27 mouse cellular contexts compared by ENCODE assay signal in the genomic region with DNA sequence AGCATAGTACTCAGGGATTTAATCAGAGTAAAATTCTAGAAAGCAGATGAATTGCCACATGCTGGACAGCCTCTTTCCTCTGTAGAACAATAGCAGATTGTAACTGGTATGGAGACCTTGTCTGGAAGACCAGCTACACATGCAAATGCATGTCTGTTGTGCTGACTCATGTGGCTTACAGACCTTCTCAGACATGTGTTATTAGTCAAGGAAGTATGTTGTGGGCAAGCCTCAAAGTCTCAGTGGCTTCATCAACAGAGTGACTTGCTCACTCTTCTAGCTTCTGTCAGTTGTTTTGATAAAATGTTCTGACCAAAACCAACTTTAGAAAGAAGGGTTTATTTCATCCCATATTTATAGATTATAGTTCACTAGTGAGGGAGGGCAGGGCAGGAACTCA. TPM values are rescaled to one million over a fixed set of nuclear protein-coding genes. Genes with fewer than 3 reads are reported as not detected.
"Had no signal": no experiment of that assay in that cellular context is flagged by ENCODE, and none has a peak within 500 bp of the region (broad histone marks: within the 10 kb centered on the region; RNA-seq: fewer than 3 reads in every experiment).

No protein-coding gene starts in this region.

- H3K9me3 ChIP-seq: heart, embryonic 13.5 days; heart, embryonic 15.5 days; hindbrain, embryonic 10.5 days; hindbrain, embryonic 12.5 days; intestine, embryonic 15.5 days; limb, embryonic 10.5 days; limb, embryonic 12.5 days; liver, embryonic 13.5 days; liver, embryonic 15.5 days had no signal

- H3K4me2 ChIP-seq: heart, embryonic 11.5 days; heart, embryonic 13.5 days; heart, embryonic 15.5 days; hindbrain, embryonic 12.5 days; hindbrain, embryonic 14.5 days; intestine, embryonic 15.5 days; limb, embryonic 12.5 days; liver, embryonic 11.5 days; liver, embryonic 13.5 days; liver, embryonic 15.5 days had no signal

- H3K4me3 ChIP-seq: gastrocnemius, adult 2 months; heart, adult 2 months; heart, embryonic 13.5 days; heart, embryonic 15.5 days; hindbrain, embryonic 10.5 days; hindbrain, embryonic 12.5 days; intestine, embryonic 15.5 days; layer of hippocampus, adult 2 months; left cerebral cortex, adult 2 months; limb, embryonic 10.5 days; limb, embryonic 12.5 days; liver, embryonic 13.5 days; liver, embryonic 15.5 days had no signal

- H3K9ac ChIP-seq: heart, embryonic 13.5 days; heart, embryonic 15.5 days; hindbrain, embryonic 12.5 days; hindbrain, embryonic 14.5 days; intestine, embryonic 15.5 days; limb, embryonic 12.5 days; liver, embryonic 13.5 days; liver, embryonic 15.5 days had no signal

- H3K36me3 ChIP-seq: heart, embryonic 13.5 days; heart, embryonic 15.5 days; hindbrain, embryonic 10.5 days; hindbrain, embryonic 12.5 days; intestine, embryonic 15.5 days; limb, embryonic 10.5 days; limb, embryonic 12.5 days; liver, embryonic 13.5 days; liver, embryonic 15.5 days had no signal

- H3K27ac ChIP-seq: gastrocnemius, adult 2 months; heart, adult 2 months; heart, embryonic 13.5 days; heart, embryonic 15.5 days; hindbrain, embryonic 10.5 days; hindbrain, embryonic 12.5 days; hindbrain, embryonic 14.5 days; intestine, embryonic 15.5 days; layer of hippocampus, adult 2 months; left cerebral cortex, adult 2 months; limb, embryonic 10.5 days; limb, embryonic 12.5 days; liver, embryonic 13.5 days; liver, embryonic 15.5 days had no signal

- H3K27me3 ChIP-seq: heart, embryonic 13.5 days; heart, embryonic 15.5 days; hindbrain, embryonic 12.5 days; intestine, embryonic 15.5 days; limb, embryonic 12.5 days; liver, embryonic 13.5 days; liver, embryonic 15.5 days had no signal

- DNase-seq: gastrocnemius, adult 2 months; gastrocnemius, postnatal 10 days; gastrocnemius, postnatal 25 days; heart, adult 2 months; heart, postnatal 4 days; kidney, adult 18-20 months; kidney, adult 8-10 months; kidney, postnatal 10 days; kidney, postnatal 25 days; kidney, postnatal 4 days; liver; liver, embryonic 13.5 days had no signal

- H3K4me1 ChIP-seq: heart, embryonic 13.5 days; heart, embryonic 15.5 days; hindbrain, embryonic 10.5 days; hindbrain, embryonic 12.5 days; intestine, embryonic 15.5 days; limb, embryonic 10.5 days; limb, embryonic 12.5 days; liver, embryonic 13.5 days; liver, embryonic 15.5 days had no signal

RNA-seq across cellular contexts. Expression of gene March11, which starts 44.8 kb away (rescaled TPM):
- total RNA-seq: gastrocnemius, adult 2 months; gastrocnemius, postnatal 25 days; granulocyte monocyte progenitor cell, adult 5-6 weeks had no signal
- polyA plus RNA-seq: heart, embryonic 11.5 days; intestine, postnatal 0 days; liver, embryonic 13.5 days; liver, embryonic 15.5 days had no signal
